Mouse (Mus musculus) testis, adult 2 months (tissue): ENCODE data around the gene Slc25a11.

Experiments
- CTCF ChIP-seq: fragments of 200-500 bp; IDR thresholded peaks from 2 replicates; pipeline ENCODE4 v1.5.1; 2012; ENCODE audit warnings: low read depth, mild to moderate bottlenecking, inconsistent platforms, low read length, moderate library complexity; ENCODE audit not compliant: control insufficient read depth, insufficient read depth, insufficient replicate concordance
- POLR2A ChIP-seq: fragments of 200-500 bp; IDR thresholded peaks from 2 replicates; pipeline ENCODE4 v1.6.1; 2012; ENCODE audit warnings: low read depth, mild to moderate bottlenecking, inconsistent platforms, low read length, moderate library complexity; ENCODE audit not compliant: control insufficient read depth

DNA sequence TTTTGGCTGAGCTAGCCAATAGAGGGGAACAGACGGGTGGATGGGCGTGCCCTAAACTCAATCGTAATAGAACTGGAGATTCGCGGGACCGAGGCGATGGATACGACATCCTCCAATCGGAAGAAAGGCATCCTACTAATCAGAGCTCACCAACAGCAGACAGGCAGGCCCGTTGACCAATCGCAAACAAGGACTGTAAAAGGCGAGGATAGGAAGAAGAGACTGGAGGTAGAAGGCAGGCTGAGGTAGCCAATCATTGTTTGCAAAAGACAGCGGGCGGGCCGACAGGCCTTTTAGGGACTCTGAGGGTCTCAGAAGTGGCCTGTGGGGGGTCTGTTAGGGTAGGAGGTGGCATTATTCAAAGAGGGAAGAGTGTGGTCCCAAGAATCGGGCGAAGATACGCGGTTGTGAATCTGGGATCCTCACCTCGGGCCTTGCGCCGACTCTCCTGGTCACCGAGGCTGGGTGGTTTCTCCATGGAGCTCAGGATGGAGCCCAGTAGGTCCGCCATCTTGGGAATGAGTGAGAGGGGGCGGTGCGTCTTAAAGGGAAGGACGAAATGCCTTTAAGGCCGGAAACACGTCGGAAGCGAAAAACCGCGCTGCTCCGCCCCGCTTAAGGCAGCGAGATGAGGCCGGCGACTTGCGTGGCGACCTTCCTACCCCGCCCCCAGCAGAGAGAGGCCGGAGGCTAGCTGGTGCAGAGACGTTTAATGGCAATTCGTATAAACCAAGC lies 21.7 kb upstream of the Slc25a11 start, which contains the start of gene Spag7:
- TF ChIP-seq CTCF (no peak), POLR2A (peak; percentile 74; the same call in 1 of the 2 replicates)
